Mouse (Mus musculus): ENCODE results near the gene Phb.
"Not testable (repeated sequence)": the region's sequence is repeated elsewhere in the genome, so short reads cannot be mapped to it uniquely, and the experiment has no call there.

The Phb gene

DNA sequence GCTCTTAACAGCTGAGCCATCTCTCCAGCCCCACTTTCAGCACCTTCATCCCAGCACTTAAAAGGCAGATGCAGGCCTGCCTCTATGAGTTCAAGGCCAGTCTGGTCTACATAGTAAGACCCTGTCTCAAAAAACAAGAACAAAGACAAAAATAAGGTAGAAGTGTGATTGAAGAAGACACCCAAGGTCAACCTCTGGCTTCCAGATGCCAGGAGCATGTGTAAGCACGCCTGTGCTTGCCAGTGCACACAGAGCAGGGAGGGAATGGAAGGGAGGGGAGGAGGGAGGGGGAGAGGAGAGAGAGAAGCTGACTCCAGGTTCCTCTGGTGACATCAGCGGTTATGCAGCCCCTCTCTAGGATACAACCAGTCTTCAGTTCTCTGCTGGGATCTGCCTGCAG is 16.8 kb upstream of the Phb start:
- no peak for DNase-seq (ENCODE audit: extremely low spot score, low read depth, low spot score)

DNA sequence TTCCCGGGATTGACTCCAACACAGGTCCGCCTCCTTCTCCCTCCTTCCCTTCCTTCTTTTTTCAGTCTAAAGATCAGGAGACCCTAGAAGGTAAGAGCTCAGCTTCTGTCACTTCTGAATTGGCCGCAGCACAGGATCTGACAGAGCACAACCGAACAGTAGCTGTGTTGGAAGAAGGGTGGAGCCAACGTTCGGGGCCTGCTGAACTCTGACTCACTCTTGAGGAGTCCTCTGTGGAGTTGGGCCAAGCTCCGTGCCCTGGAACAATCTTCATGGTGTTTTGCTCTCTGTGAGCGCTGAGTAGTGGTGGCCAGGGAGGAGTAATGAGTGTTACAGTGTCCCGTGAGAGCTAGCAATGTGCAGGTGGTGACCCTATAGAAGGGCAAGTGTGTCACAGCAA is 15.8 kb upstream of the Phb start:
- no peak for DNase-seq (ENCODE audit: extremely low spot score, low read depth, low spot score)

DNA sequence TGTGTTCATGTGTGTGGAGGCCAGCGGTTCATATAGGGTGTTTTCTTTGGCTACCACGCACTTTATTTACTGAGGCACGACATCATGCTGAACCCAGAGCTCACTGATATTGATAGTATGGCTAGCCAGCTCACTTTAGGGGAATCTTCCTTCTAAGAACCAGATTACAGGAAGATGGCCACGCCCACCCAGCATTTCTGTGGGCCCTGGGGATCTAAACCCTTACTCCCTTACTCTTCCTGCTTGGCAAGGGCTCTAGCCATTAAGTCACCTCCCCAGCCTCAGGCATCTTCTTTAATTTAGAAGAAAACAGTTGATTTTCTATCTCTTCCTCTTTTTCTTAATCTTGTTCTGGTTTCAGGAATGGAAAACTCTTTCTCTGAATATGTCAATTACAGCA is 9.3 kb upstream of the Phb start:
- no peak for DNase-seq (ENCODE audit: extremely low spot score, low read depth, low spot score)

DNA sequence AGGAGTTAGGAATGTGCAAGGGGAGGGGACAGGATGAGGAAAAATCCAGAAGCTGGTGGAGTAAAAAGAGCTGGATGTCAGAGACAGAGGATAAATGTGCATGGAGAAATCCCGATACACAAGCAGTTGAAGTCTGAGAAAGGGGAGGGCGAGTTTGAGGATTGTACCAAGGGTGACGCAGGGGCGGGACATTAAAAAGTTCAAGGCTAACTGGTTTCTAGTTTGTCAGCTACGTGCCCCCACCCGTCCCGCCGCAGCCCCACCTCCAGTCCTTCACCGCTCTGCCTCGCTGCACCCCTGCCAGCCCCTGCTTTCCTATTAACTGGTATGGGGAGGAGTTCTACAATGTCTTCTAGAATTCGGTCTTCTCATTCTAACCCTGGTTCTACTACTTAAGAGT is 420 bp downstream of the Phb start:
- no peak for DNase-seq (ENCODE audit: extremely low spot score, low read depth, low spot score)

DNA sequence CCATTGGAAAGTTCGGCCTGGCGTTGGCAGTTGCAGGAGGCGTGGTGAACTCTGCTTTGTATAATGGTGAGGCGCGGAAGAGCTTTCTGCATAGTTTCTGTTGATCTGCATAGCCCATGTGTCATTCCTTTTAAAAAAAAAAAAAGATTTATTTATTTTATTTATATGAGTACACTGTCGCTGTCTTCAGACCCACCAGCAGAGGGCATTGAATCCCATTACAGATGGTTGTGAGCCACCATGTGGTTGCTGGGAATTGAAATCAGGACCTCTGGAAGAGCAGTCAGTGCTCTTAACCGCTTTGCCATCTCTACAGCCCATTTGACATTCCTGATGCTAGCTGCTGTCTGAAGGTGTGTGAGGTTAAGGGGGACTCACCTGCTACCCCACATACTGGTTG is 1.3 kb downstream of the Phb start:
- DNase-seq (ENCODE audit: extremely low spot score, low read depth, low spot score) = not testable (repeated sequence)

DNA sequence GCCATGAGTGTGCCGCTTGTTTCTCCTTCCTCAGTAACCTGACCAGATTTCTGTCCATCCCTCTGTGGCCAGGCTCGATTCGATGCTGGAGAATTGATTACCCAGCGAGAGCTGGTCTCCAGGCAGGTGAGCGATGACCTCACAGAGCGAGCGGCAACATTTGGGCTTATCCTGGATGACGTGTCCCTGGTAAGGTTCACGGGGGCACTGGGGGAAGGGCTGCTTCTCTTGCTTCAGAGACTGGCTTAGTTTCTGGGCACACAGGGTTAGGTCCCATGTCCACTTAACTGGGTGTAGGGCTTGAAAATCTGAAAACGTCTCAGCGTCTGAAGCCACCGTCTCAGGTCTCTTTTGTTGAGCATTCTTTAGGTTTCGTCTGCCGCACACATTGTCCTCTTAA is 8.7 kb downstream of the Phb start:
- DNase-seq (ENCODE audit: extremely low spot score, low read depth, low spot score) = no peak

DNA sequence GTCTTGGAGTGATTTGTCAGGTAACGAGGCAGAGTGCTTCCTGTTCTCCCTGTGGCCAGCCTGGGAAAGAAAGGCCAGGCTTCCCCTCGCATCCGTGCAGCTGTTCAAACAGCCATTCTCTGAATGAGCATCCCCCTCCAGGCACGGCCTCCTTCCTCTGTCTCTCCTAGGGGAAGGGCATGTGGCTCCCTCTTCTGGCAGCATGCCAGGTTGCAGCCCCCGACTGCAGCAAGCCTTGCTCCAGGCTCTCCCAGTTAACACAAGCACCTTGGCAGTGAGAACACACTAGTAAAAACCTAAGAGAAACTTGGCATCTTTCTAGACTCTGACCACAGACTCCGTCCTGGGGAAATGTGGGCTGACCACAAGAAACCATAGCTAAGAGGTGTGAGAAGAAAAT is 9.6 kb downstream of the Phb start:
- peak; percentile 58 for DNase-seq (ENCODE audit: extremely low spot score, low read depth, low spot score)

DNA sequence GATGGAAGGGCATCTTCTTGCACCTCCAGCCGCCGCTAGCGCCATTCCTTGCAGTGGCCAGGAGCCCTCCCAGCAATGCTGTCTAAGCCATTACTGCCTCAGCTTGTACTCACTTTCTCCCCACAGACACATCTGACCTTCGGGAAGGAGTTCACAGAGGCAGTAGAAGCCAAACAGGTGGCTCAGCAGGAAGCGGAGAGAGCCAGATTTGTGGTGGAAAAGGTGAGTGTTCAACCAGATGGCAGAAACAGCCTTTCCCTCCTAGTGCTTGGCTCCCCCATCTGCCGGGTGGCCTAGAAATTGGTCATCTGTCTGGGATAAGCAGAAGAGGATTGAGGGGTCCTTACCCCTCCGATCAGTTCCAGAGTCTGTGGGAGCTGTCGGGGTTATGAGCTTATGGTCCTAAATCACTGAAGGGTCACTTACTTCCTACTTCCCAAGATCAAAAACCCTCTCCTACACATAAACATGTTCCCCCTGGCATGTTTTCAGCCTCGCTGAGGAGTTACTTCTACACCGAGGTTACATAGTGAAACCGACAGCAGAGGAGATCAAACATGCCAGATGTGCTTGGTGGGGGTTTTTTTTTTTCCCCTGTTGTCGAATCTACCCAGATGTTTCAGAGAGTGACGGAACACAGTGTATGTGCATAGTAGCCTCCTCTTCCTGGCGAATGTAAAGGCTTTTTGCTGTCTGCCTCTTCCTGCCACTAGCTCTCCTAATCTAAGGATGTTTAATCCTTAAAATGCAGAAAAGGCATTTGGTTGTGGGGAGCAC is 11.4 kb downstream of the Phb start:
- DNase-seq (ENCODE audit: extremely low spot score, low read depth, low spot score) = no peak

DNA sequence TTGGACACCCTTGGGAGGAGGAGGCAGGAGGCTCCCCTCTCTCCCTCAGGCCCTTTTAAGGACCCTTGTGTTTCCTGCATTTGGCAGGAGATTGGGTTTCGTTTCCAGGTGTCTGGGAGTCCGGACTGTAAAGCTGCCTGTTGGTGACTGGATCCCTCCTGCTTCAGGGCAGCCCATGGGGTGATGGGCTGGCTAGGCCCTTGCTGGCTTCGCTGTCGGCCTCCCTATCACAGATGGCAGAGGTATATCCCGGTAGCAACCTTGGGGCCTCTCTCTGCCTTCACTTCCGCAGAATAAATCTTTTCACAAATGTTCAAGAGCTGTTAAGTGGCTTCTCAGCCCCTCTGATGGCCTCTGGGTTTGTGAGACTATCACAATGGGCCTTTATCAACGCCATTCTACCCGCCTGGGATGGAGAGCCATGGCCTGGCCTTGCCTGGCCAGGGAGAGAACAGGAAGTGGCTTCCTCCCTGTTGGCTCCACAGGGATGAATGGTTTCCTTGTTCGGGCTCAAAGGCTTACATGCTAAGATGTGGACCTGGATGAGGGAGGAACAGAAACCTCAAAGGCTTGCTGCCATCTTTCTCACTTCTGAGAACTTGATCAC is 15.3 kb downstream of the Phb start:
- peak; percentile 14 for DNase-seq (ENCODE audit: extremely low spot score, low read depth, low spot score)

DNA sequence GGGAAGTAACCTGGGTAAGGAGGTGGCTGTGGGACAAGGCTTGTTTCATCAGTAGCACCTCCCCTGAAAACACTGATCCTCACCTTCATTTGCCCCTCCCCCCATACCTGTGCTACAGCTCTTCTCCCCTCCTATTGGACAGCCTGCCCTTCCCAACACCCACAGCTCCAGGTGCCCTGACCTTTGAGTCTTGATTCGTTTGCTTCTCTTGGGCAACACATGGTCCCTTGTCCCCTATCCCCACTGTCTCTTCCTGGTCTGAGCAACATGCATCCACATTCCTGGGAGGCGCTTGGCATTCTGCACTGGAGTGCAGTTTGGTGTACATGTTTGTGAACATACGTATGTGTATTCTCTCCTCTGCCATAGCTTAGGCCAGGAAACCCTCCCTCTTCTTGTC is 16.2 kb downstream of the Phb start:
- no peak for DNase-seq (ENCODE audit: extremely low spot score, low read depth, low spot score)

DNA sequence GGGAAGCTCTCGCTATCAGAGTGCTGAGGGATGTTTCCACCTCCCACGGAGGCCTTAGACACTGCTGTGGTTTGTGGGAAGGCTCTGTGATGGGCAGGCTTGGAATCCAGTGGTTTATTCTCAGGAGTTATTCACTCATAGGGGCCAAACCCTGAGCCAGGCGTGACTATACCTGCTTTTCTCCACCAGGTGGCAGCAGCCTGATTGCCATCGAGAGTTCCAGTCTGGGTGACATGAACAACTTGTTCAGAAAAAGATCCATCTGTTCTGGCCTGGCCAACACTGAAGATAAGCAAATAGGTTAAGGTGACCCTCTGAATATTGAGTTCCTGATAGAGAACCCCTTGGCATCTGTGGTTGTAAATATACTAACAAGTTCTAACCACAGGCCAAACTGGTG is 19.3 kb downstream of the Phb start:
- DNase-seq (ENCODE audit: extremely low spot score, low read depth, low spot score) = no peak

DNA sequence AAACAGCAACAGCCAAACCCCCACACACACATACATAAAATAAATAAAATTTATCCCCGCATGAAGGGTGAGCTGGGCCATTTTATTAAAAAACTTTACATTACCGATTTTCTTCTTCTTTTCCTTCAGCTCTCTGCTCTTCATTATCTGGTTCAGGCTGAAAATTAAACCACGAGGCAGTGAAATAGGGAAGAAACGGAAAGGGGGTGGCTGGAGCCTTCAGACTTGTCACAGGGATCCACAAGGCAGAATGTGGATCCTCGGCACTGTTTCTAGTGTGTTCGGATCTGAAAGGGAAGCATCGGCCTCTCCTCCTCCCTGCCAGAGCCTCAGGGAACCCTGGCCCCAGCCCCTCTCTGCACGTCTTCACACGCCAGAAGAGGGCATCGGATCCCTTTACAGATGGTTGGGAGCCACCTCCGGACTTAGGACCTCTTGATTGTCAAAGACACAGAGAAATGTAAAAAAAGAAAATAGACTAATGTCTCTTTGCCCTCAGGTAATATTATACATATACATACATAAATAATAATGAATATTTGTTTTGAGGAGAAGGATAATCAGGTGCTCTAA is 20.4 kb downstream of the Phb start:
- no peak for DNase-seq (ENCODE audit: extremely low spot score, low read depth, low spot score)

DNA sequence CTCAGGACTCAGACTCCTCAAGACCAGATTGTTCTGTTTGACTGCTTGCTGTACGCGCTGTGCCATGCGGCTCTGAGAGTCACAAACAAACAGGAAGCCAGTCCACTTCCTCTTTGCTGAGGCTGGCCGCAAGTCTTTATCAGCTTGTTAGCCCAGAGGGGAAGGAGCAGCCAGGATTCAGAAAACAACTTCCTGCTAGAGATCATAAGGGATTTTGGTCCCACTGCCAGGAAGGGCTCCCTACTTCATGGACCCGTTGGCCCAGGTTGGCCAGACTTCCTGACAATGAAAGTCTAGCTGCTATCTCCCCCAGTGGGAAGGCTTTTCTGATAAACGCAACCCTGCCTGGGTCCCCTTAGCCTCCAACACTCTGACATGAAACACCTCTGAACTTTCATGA is 21.8 kb downstream of the Phb start:
- DNase-seq (ENCODE audit: extremely low spot score, low read depth, low spot score) = no peak

DNA sequence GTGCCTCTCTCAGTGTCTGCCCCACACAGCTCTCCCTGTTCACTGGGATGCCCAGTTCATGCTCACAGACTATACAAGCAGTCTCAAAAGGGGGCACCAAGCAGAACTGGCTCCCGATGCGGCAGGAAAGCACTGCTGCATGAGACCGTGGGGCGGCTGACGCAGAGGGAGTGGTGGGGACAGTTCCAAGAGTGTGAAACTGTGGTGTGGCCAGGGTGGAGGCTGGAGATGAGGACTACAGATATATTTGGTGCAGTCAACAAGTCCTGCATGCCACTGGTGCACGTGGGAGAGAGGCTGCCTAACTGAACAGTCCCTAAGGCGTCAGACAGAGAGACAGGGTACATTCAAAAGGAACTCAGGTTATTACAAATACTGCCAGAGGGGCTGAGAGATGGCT is 22.2 kb downstream of the Phb start:
- no peak for DNase-seq (ENCODE audit: extremely low spot score, low read depth, low spot score)

DNA sequence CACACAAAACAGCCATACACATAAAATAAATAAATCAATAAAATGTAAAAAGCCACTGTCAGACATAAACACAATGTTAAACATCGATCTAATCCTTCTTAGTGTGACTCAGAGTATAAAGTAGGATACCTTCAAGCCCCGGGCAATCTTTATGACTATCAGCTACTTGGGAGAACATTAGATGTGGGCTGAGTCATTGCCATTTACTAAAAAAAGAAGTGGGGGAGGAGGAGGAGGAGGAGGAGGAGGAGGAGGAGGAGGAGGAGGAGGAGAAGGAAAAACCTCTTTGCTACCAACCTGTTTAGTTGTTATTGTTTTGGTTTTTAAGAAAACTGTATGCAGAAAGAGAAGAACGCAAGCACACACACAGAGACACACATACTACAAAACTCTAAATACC is 22.8 kb downstream of the Phb start:
- no peak for DNase-seq (ENCODE audit: extremely low spot score, low read depth, low spot score)

DNA sequence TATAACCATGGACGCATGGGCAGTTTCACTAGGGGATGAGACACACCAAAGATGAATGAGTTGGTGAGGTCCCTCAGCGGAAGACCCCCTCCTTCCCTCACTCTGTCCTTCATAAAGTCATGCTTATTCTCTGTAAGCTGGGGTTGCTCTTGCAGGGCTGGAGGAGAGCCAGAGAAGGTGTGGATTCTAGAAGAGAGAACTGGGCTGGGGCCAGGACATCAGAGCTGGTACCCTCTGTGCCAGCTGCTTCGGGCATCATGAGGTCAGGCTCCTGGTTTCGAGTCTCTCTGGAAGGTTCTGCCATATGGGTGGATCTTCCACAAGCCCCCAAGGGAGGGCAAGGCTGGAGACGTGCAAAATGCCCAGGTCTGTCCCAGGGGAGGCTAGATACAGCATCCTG is 31.8 kb downstream of the Phb start:
- no peak for DNase-seq (ENCODE audit: extremely low spot score, low read depth, low spot score)

DNA sequence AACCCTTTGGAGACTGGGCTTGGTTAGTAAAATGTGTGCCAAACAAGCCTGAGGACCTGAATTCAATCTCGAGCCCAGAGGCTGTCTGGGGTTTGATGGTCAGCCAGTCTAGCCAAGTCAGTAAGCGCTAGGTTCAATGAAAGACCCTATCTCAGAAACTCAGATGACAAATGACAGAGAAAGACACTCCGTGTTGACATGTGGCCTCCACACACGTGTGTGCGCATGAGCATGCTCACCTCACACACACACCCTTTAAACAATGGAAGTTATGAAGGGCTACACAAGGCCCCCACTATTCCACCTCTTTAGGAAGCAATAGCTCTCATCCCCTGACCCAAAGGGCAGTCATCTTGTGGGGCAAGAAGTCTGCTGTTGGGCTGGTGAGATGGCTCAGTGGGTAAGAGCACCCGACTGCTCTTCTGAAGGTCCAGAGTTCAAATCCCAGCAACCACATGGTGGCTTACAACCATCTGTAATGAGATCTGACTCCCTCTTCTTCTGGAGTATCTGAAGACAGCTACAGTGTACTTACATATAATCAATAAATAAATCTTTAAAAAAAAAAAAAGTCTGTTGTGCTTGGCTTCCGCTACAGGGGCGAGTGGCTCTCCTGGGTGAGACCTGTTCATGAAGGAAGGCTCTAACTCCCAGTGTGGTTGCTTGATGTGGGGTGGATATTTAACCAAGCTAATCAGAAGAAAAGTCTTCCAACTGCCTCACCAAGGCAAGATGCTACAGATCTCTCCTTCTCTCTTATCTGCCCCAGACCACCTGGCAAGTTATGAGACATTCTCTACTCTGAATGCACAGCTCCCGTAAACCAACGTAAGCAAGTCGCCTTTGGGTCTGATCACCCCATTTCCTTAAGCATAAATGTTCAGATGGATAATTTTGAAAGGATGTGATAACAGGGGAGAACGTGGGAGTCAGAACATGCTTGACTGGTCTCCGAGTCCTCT is 34.3 kb downstream of the Phb start:
- DNase-seq (ENCODE audit: extremely low spot score, low read depth, low spot score) = no peak

DNA sequence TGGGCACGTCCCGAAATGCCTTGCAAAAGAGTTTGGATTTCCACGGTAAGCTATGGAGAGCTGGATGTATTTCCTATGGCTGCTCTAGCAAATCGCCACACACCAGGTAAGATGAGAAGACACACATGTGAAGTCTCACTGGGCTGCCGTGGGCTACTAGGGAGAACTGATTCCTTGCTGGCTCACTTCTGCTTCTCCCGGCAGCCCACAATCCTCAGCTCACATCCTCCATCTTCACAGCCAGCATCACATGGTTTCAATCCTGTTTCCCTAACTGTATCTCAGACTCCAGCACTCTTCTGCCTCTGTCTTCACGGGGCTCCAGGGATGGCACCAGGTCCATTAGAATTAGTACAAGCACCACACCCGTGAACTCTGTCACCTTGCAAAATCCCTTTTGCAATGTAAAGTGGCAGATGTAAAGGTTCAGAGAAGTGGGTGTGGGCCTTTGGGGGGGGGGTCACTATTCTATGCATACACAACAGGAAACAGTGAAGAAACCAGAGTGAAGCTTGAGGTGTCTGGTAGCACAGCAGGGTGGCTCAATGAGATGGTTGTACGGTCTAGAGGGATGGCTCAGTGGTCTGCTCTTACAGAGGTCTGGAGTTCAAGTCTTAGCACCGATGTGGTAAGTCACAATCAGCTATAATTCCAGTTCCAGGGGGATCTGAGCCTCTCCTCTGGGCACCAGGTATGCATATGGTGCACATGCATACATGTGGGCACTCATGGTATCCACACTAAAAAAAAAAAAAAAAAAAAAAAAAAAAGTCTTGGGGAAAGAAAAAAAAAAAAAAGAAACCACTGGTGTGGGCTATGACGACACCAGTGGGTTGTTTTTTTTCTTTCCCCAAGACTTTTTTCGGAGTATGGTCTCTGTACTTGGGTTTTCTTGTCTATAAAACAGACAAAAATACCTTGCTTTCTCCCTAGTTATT is 37.5 kb downstream of the Phb start:
- no peak for DNase-seq (ENCODE audit: extremely low spot score, low read depth, low spot score)

DNA sequence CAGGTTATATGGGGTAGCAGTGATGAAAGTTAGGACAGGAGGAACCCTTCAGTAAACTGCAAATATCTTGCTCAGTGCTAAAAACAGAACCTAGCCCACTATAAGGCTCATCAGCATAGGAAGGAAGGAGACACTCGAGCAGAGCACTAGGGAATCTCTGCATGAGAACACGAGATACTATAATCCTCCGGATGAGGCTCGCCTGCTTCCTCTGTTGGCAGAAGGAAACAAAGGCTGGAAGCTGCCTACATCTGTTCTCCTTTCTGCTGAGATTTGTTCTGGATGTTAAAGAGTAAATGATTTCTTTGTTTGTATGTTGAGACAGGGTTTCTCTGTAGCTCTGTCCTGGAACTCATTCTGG is 38.2 kb downstream of the Phb start:
- no peak for DNase-seq (ENCODE audit: extremely low spot score, low read depth, low spot score)

DNA sequence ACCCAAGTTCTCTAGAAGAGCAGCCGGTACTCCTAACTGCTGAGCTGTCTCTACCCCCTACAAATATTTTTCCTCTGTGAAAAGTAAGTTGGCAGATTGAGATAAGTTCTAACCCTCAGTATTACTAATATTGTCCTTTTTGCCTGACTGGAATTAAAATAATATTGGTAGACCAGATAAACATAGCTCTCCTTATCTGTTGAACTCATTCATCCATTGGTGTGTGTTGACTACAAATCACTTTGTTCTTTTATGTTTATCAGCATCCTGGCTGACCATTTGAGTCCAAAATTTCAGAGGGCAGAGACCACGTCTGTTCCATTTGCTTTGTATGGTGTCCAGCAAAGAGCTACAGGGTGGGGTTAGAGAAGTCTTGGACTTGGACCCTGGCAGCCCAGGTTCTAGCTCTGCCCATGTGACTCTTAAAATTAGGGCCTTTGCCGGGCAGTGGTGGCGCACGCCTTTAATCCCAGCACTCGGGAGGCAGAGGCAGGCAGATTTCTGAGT is 42.8 kb downstream of the Phb start:
- DNase-seq (ENCODE audit: extremely low spot score, low read depth, low spot score) = no peak
